Comparison of ENCODE assay signal across 20 mouse cellular contexts in the genomic region with DNA sequence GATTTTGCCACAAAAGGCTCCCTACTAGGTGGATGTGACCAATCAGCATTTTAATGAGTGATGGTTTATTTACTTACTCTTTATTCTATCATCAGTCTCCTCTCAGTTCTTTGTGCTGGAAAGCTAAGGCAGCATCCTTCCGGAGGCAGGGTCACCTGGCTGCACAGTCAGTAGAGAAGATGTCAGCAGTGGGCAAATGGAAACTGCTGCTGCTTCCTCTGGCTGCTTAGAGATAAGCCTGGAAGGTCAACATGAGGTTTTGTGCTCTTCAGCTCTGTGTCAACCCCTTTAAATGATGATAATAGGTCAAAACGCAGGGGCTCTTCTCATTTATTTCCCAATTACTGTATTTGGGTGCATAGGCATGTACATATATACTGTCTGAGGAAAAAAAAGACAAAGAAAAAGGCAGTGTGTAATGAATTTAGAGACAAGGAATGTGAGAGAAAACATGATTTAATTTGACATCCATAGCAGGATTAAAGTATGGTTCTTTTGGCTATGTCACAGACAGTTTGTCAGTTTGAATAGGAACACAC.
A peak's percentile ranks its signal among the peaks of the same experiment; 100 is the strongest.
DNase-seq lines count a peak whose midpoint lies in the region; ATAC-seq and TF ChIP-seq lines count a peak whose summit lies in the region.
"Had no signal": no experiment of that assay in that cellular context is flagged by ENCODE, and none has a peak within 500 bp of the region (broad histone marks: within the 10 kb centered on the region; RNA-seq: fewer than 3 reads in every experiment).

No protein-coding gene starts in this region.

- 53% methylated on average over 2 of the region's 2 CpGs for WGBS in forebrain, embryonic 14.5 days
- 53% methylated on average over 2 of the region's 2 CpGs for WGBS in forebrain, postnatal 0 days
- 38% methylated on average over 2 of the region's 2 CpGs for WGBS in midbrain, embryonic 12.5 days
- WGBS in midbrain, embryonic 16.5 days, result 25% methylated on average over 2 of the region's 2 CpGs
- WGBS in midbrain, postnatal 0 days, result 31% methylated on average over 2 of the region's 2 CpGs

- H3K27me3 ChIP-seq in forebrain, embryonic 14.5 days (replicated peaks; ENCODE audit: control insufficient read depth, insufficient read depth, low read length), result no peaks in the 10 kb centered on the region
- no peaks in the 10 kb centered on the region for H3K27me3 ChIP-seq in forebrain, postnatal 0 days (ENCODE audit: insufficient read depth, low read length)
- no peaks in the 10 kb centered on the region for H3K27me3 ChIP-seq in midbrain, embryonic 12.5 days
- H3K27me3 ChIP-seq in midbrain, embryonic 16.5 days (ENCODE audit: control insufficient read depth, insufficient read depth, low read depth, low read length), result no peaks in the 10 kb centered on the region
- H3K27me3 ChIP-seq in midbrain, postnatal 0 days (ENCODE audit: insufficient read depth, low read length), result no peaks in the 10 kb centered on the region
- H3K27me3 ChIP-seq: CH12.LX; embryonic facial prominence, embryonic 13.5 days; forebrain, embryonic 12.5 days; heart, embryonic 12.5 days; Patski had no signal

- H3K27ac ChIP-seq in forebrain, embryonic 14.5 days (ENCODE audit: low read depth, low read length), result no peak overlapping the region
- no peak overlapping the region for H3K27ac ChIP-seq in forebrain, postnatal 0 days (ENCODE audit: low read depth, low read length)
- no peak overlapping the region for H3K27ac ChIP-seq in midbrain, embryonic 12.5 days (replicated peaks)
- no peak overlapping the region for H3K27ac ChIP-seq in midbrain, embryonic 16.5 days (ENCODE audit: low read length)
- H3K27ac ChIP-seq in midbrain, postnatal 0 days (ENCODE audit: low read depth, low read length), result no peak overlapping the region
- H3K27ac ChIP-seq: embryonic facial prominence, embryonic 13.5 days; forebrain, embryonic 12.5 days; gastrocnemius, adult 2 months; hindbrain, embryonic 10.5 days had no signal

- no peaks in the 10 kb centered on the region for H3K36me3 ChIP-seq in forebrain, embryonic 14.5 days (ENCODE audit: control insufficient read depth, insufficient read depth, low read length)
- no peaks in the 10 kb centered on the region for H3K36me3 ChIP-seq in forebrain, postnatal 0 days (ENCODE audit: insufficient read depth)
- no peaks in the 10 kb centered on the region for H3K36me3 ChIP-seq in midbrain, embryonic 12.5 days
- no peaks in the 10 kb centered on the region for H3K36me3 ChIP-seq in midbrain, embryonic 16.5 days (ENCODE audit: control insufficient read depth, insufficient read depth, low read length)
- no peaks in the 10 kb centered on the region for H3K36me3 ChIP-seq in midbrain, postnatal 0 days (ENCODE audit: insufficient read depth, low read length)
- H3K36me3 ChIP-seq: embryonic facial prominence, embryonic 13.5 days; forebrain, embryonic 12.5 days; heart, embryonic 12.5 days; hindbrain, embryonic 10.5 days had no signal

- H3K4me2 ChIP-seq in forebrain, embryonic 14.5 days (ENCODE audit: low read length), result no peak overlapping the region
- H3K4me2 ChIP-seq in forebrain, postnatal 0 days (ENCODE audit: low read depth), result no peak overlapping the region
- H3K4me2 ChIP-seq in midbrain, embryonic 12.5 days (replicated peaks), result no peak overlapping the region
- H3K4me2 ChIP-seq in midbrain, embryonic 16.5 days (ENCODE audit: low read length), result no peak overlapping the region
- H3K4me2 ChIP-seq in midbrain, postnatal 0 days (ENCODE audit: low read depth, low read length, poor library complexity, severe bottlenecking), result no peak overlapping the region
- H3K4me2 ChIP-seq: embryonic facial prominence, embryonic 13.5 days; forebrain, embryonic 12.5 days; heart, embryonic 12.5 days had no signal

- no peak for ATAC-seq in forebrain, embryonic 14.5 days
- ATAC-seq in forebrain, postnatal 0 days, result no peak
- 0 out of 2 replicates have a peak, but pooled peaks have one; percentile 47 for ATAC-seq in midbrain, embryonic 12.5 days (ENCODE audit: low FRiP score, low read depth)
- ATAC-seq in midbrain, embryonic 16.5 days, result no peak
- no peak for ATAC-seq in midbrain, postnatal 0 days (ENCODE audit: low FRiP score)
- ATAC-seq: Patski had no signal

- peak; percentile 4 for DNase-seq in forebrain, embryonic 14.5 days (ENCODE audit: low spot score)
- DNase-seq in forebrain, postnatal 0 days, result no peak
- peak; percentile 9 for DNase-seq in midbrain, postnatal 0 days (ENCODE audit: low spot score)
- DNase-seq in urinary bladder, adult 18-20 months (ENCODE audit: low spot score in 2 of 2), result no peak
- DNase-seq in cerebellum, postnatal 14 days, result no peak
- DNase-seq: adrenal gland, adult 2 months; adrenal gland, postnatal 25 days; cerebellum, adult 11 months; cerebellum, adult 8-10 months; cerebellum, postnatal 25 days; gastrocnemius, adult 2 months; gastrocnemius, postnatal 25 days had no signal

- no peaks in the 10 kb centered on the region for H3K9me3 ChIP-seq in forebrain, embryonic 14.5 days (replicated peaks; ENCODE audit: control insufficient read depth, low read length)
- H3K9me3 ChIP-seq in forebrain, postnatal 0 days (ENCODE audit: low read length), result no peaks in the 10 kb centered on the region
- no peaks in the 10 kb centered on the region for H3K9me3 ChIP-seq in midbrain, embryonic 12.5 days
- no peaks in the 10 kb centered on the region for H3K9me3 ChIP-seq in midbrain, embryonic 16.5 days (replicated peaks; ENCODE audit: control insufficient read depth, low read length, poor library complexity, severe bottlenecking)
- no peaks in the 10 kb centered on the region for H3K9me3 ChIP-seq in midbrain, postnatal 0 days (ENCODE audit: low read length)
- H3K9me3 ChIP-seq: embryonic facial prominence, embryonic 13.5 days; forebrain, embryonic 12.5 days; heart, embryonic 12.5 days; hindbrain, embryonic 10.5 days had no signal

- no peak overlapping the region for H3K9ac ChIP-seq in forebrain, embryonic 14.5 days (ENCODE audit: low read length)
- no peak overlapping the region for H3K9ac ChIP-seq in forebrain, postnatal 0 days
- H3K9ac ChIP-seq in midbrain, embryonic 12.5 days (replicated peaks), result no peak overlapping the region
- no peak overlapping the region for H3K9ac ChIP-seq in midbrain, embryonic 16.5 days (ENCODE audit: low read depth, low read length)
- H3K9ac ChIP-seq in midbrain, postnatal 0 days (replicated peaks; ENCODE audit: low read length, poor library complexity, severe bottlenecking), result no peak overlapping the region
- H3K9ac ChIP-seq: embryonic facial prominence, embryonic 13.5 days; forebrain, embryonic 12.5 days; heart, embryonic 12.5 days had no signal

- no peak overlapping the region for H3K4me3 ChIP-seq in forebrain, embryonic 14.5 days (ENCODE audit: low read depth, low read length)
- H3K4me3 ChIP-seq in forebrain, postnatal 0 days (ENCODE audit: low read depth, low read length), result no peak overlapping the region
- no peak overlapping the region for H3K4me3 ChIP-seq in midbrain, embryonic 12.5 days
- no peak overlapping the region for H3K4me3 ChIP-seq in midbrain, embryonic 16.5 days (ENCODE audit: low read depth, low read length)
- no peak overlapping the region for H3K4me3 ChIP-seq in midbrain, postnatal 0 days (ENCODE audit: low read depth, low read length)
- H3K4me3 ChIP-seq: embryonic facial prominence, embryonic 13.5 days; forebrain, embryonic 12.5 days; gastrocnemius, adult 2 months; heart, embryonic 12.5 days; hindbrain, embryonic 10.5 days had no signal

- no peaks in the 10 kb centered on the region for H3K4me1 ChIP-seq in forebrain, embryonic 14.5 days (ENCODE audit: control insufficient read depth, insufficient read depth, low read length)
- 0 out of 2 replicates have a peak, but pooled peaks cover 3% of the 10 kb centered on the region for H3K4me1 ChIP-seq in forebrain, postnatal 0 days (ENCODE audit: insufficient read depth)
- peaks cover 2% of the 10 kb centered on the region; the same call in 1 of the 2 replicates for H3K4me1 ChIP-seq in midbrain, embryonic 12.5 days
- no peaks in the 10 kb centered on the region for H3K4me1 ChIP-seq in midbrain, embryonic 16.5 days (ENCODE audit: control insufficient read depth, insufficient read depth, low read length)
- no peaks in the 10 kb centered on the region for H3K4me1 ChIP-seq in midbrain, postnatal 0 days (ENCODE audit: insufficient read depth, low read length)
- H3K4me1 ChIP-seq: embryonic facial prominence, embryonic 13.5 days; forebrain, embryonic 12.5 days; heart, embryonic 12.5 days; hindbrain, embryonic 10.5 days had no signal

- TF ChIP-seq CTCF in forebrain, postnatal 0 days (IDR thresholded peaks at IDR 0.05; ENCODE audit: low read depth), result no peak
- TF ChIP-seq CTCF in midbrain, postnatal 0 days (IDR thresholded peaks at IDR 0.05), result no peak

Comparison
In these comparisons a context has a peak if more than half of its experiments do, and no peak if none do; other contexts are left out.
1. DNase-seq: peak in forebrain, embryonic 14.5 days (single experiment) and midbrain, postnatal 0 days (single experiment); none in forebrain, postnatal 0 days (single experiment), urinary bladder, adult 18-20 months (0 of 2) and cerebellum, postnatal 14 days (0 of 2).